Mouse (Mus musculus) midbrain, embryonic 13.5 days (tissue): ENCODE data around the gene Gm14403. TPM values are rescaled to one million over a fixed set of nuclear protein-coding genes. Genes with fewer than 3 reads are reported as not detected.
A peak's percentile ranks its signal among the peaks of the same experiment; 100 is the strongest.
"Not testable (repeated sequence)": the region's sequence is repeated elsewhere in the genome, so short reads cannot be mapped to it uniquely, and the experiment has no call there.

ENCODE experiments used
- ATAC-seq: fragments of 200-750 bp; cut with Nextera tagmentation; 2 replicates; pipeline ENCODE4 v1.8.0; 2017; ENCODE audit warnings: mild to moderate bottlenecking, moderate TSS enrichment, moderate library complexity
- H3K27ac ChIP-seq: fragments of 300-500 bp; sonication (generic); 2 replicates; pipeline ENCODE4 v1.5.1; 2015; ENCODE audit warnings: inconsistent platforms, mild to moderate bottlenecking, moderate library complexity
- H3K27me3 ChIP-seq: fragments of 300-500 bp; sonication (generic); 2 replicates; pipeline ENCODE4 v1.6.1; 2015; ENCODE audit warnings: mild to moderate bottlenecking, inconsistent platforms
- H3K36me3 ChIP-seq: fragments of 300-500 bp; sonication (generic); 2 replicates; pipeline ENCODE4 v1.6.1; 2015; ENCODE audit warnings: mild to moderate bottlenecking, inconsistent platforms
- H3K4me1 ChIP-seq: fragments of 300-500 bp; sonication (generic); replicated peaks from 2 replicates; pipeline ENCODE4 v1.6.1; 2015; ENCODE audit warnings: inconsistent platforms
- H3K4me2 ChIP-seq: fragments of 300-500 bp; sonication (generic); replicated peaks from 2 replicates; pipeline ENCODE4 v1.6.1; 2015; ENCODE audit warnings: moderate library complexity, mild to moderate bottlenecking, inconsistent platforms
- H3K4me3 ChIP-seq: fragments of 300-500 bp; sonication (generic); replicated peaks from 2 replicates; pipeline ENCODE4 v1.5.1; 2015; ENCODE audit warnings: mild to moderate bottlenecking, inconsistent platforms
- H3K9ac ChIP-seq: fragments of 300-500 bp; sonication (generic); replicated peaks from 2 replicates; pipeline ENCODE4 v1.6.1; 2015; ENCODE audit warnings: mild to moderate bottlenecking, inconsistent platforms
- H3K9me3 ChIP-seq: fragments of 300-500 bp; sonication (generic); 2 replicates; pipeline ENCODE4 v1.6.1; 2016; ENCODE audit warnings: mild to moderate bottlenecking, inconsistent platforms
- WGBS: fragments of 180-500 bp; shearing (Covaris S2); methylation state at CpG from one replicate; pipeline ENCODE4 v1.1.7; 2015; 5-methylcytosine and 5-hydroxymethylcytosine counted together
- polyA plus RNA-seq: library from polyadenylated mRNA; unstranded; fragments of >200 nt; fragmentation: Nextera tagmentation; extraction: Ambion mirVana; gene quantifications from 2 replicates; pipeline ENCODE4 v1.2.1, GENCODE M21; 2015

Gene Gm14403
- polyA plus RNA-seq: 2.4 and 3.6 TPM in 2 replicates

GRCm38 (mm10) chr2:177498067-177498466, at the start of gene Gm14403:
Gene Gm14403, plus strand, starts transcription at chr2:177498215.
- not testable (repeated sequence) for H3K36me3 ChIP-seq, H3K27ac ChIP-seq, H3K9me3 ChIP-seq, H3K27me3 ChIP-seq, H3K9ac ChIP-seq, ATAC-seq, H3K4me1 ChIP-seq
- Histone ChIP-seq H3K4me3 (peak within 1 kb of the TSS; percentile 38), H3K4me2 (peak within 1 kb of the TSS; percentile 46)
- 21% methylated on average over 7 of the region's 7 CpGs for WGBS

- ATAC-seq, H3K9me3 ChIP-seq, H3K27ac ChIP-seq, H3K36me3 ChIP-seq, H3K4me1 ChIP-seq, H3K9ac ChIP-seq, H3K27me3 ChIP-seq: not testable (repeated sequence)
- H3K4me3 ChIP-seq: peak within 1 kb of the TSS; percentile 45
- peak within 1 kb of the TSS; percentile 54 for H3K4me2 ChIP-seq
- WGBS: 11% methylated on average over 5 of the region's 9 CpGs
Measured at GRCm38 (mm10) chr2:177464676-177465075, 33.3 kb upstream of the Gm14403 start, which contains the start of gene Zfp970. Gene Zfp970, plus strand, starts transcription at chr2:177464733.

DNA sequence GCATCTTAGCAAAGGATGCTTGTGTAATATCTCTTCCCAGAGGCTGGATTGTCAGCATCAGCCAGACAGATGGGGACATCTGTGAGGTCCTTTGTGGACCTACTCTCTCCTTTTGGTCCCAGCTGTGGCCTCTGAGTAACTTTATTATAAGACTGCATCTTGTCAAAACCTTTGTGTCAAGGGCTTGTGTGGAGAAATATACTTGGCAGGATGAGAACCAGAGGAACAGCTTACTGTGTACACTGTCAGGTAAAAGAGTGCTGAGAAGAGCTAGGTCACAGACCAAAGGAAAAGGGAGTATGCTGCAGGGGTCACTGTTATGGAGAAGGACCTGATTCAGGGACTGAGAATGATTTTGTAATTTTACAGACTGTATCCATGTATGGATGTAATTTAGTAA, 29.8 kb upstream of the Gm14403 start:
- H3K9me3 ChIP-seq, H3K4me2 ChIP-seq, H3K27me3 ChIP-seq, ATAC-seq, H3K4me3 ChIP-seq, H3K4me1 ChIP-seq, H3K36me3 ChIP-seq, H3K9ac ChIP-seq, H3K27ac ChIP-seq: not testable (repeated sequence)

- H3K4me2 ChIP-seq, H3K27ac ChIP-seq, H3K27me3 ChIP-seq, H3K9me3 ChIP-seq, H3K9ac ChIP-seq, H3K4me1 ChIP-seq, ATAC-seq, H3K36me3 ChIP-seq, H3K4me3 ChIP-seq: not testable (repeated sequence)
- WGBS: 98% methylated on average over 6 of the region's 10 CpGs
Measured at GRCm38 (mm10) chr2:177472261-177472660, 25.8 kb upstream of the Gm14403 start.

DNA sequence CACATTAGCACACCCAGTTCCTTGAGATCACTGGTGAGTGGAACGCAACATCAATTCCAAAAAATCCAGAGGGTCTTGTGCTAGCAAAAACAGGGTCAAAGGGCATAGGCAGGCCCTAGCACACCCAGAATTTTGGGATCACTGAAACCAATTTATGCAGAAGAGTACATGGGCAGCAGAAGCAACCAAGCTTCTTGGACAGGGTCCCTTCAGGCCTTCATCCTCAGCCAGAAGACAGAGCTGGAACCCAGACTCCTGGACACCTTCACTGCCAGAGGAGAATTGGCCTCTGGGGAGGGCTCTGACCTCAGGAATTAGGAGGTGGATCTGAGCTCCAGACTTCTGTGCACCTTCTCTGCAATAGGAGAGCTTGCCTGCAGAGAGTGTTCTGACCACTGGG, 16.0 kb upstream of the Gm14403 start:
- H3K9ac ChIP-seq, ATAC-seq: not testable (repeated sequence)
- 100% methylated on average over 1 of the region's 1 CpGs for WGBS

GRCm38 (mm10) chr2:177483238-177483948, 14.6 kb upstream of the Gm14403 start:
- WGBS: 88% methylated on average over 11 of the region's 11 CpGs
- not testable (repeated sequence) for H3K27me3 ChIP-seq, H3K4me1 ChIP-seq, H3K4me2 ChIP-seq, H3K9ac ChIP-seq, H3K9me3 ChIP-seq, ATAC-seq, H3K36me3 ChIP-seq, H3K27ac ChIP-seq, H3K4me3 ChIP-seq

More for the DNA sequence above, 16.0 kb upstream of the Gm14403 start:
- H3K36me3 ChIP-seq, H3K27me3 ChIP-seq, H3K27ac ChIP-seq, H3K4me3 ChIP-seq, H3K4me1 ChIP-seq, H3K4me2 ChIP-seq, H3K9me3 ChIP-seq: not testable (repeated sequence)

DNA sequence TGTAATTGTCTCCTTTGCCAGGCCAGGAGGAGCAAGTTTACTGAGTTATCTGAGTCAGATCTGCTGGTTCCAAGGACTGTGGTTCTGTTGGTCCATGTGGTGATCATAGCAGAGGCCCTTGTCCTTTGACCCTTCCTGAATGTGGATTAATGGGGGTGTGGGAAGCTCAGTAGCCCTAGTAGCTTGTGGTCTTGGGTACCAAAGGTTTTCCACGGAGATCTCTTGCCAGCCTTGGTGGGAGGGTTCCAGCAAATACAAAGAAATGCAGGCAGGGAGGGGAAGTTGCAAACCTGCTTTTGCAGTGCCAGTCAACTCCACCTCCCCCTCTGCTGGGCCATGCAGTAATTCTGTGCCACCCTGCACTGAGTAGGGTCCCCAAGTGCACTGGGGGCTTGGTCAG, 1.2 kb downstream of the Gm14403 start:
- H3K27me3 ChIP-seq, H3K4me3 ChIP-seq, H3K27ac ChIP-seq, H3K4me2 ChIP-seq, H3K4me1 ChIP-seq, H3K9me3 ChIP-seq, H3K36me3 ChIP-seq, H3K9ac ChIP-seq, ATAC-seq: not testable (repeated sequence)
- whole genome bisulfite sequencing: 45% methylated on average over 1 of the region's 1 CpGs

DNA sequence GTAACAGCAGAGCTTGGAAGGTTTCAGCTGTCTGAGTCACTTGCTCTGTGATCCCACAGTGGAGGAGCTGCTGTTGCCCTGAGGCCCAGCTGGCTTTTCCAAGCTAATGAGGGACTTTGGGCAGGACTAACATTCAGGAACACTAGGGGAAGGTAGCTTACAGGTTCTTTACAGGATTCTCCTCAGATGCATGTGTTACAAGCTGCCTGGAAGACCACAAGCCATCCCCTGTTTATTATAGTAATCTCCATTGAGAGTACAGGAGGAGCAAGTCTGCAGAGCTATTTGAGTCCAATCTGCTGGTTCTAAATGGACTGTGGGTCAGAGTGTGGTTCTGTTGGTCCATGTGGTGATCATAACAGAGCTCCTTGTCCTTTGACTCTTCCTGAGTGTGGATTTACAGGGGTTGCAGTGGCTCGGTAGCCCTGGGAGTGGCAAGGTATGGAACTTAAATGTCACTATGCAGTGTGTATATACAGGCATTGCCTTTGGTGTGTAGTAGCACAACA, 7.2 kb downstream of the Gm14403 start:
- H3K27ac ChIP-seq, H3K36me3 ChIP-seq, ATAC-seq, H3K4me3 ChIP-seq, H3K4me2 ChIP-seq, H3K27me3 ChIP-seq, H3K4me1 ChIP-seq, H3K9me3 ChIP-seq, H3K9ac ChIP-seq: not testable (repeated sequence)
- WGBS: 95% methylated on average over 1 of the region's 1 CpGs

- WGBS: 65% methylated on average over 4 of the region's 4 CpGs
- H3K27ac ChIP-seq, H3K27me3 ChIP-seq: not testable (repeated sequence)
Measured at GRCm38 (mm10) chr2:177511381-177511780, 13.4 kb downstream of the Gm14403 start.

GRCm38 (mm10) chr2:177511972-177512371, 14.0 kb downstream of the Gm14403 start:
- H3K36me3 ChIP-seq, H3K9ac ChIP-seq, H3K27ac ChIP-seq, H3K4me3 ChIP-seq, H3K27me3 ChIP-seq, H3K9me3 ChIP-seq, H3K4me2 ChIP-seq, H3K4me1 ChIP-seq, ATAC-seq: not testable (repeated sequence)
- WGBS: 86% methylated on average over 3 of the region's 3 CpGs

More at GRCm38 (mm10) chr2:177511381-177511780, 13.4 kb downstream of the Gm14403 start:
- not testable (repeated sequence) for ATAC-seq, H3K9me3 ChIP-seq, H3K4me2 ChIP-seq, H3K4me3 ChIP-seq, H3K9ac ChIP-seq, H3K36me3 ChIP-seq, H3K4me1 ChIP-seq

GRCm38 (mm10) chr2:177513991-177514479, 16.0 kb downstream of the Gm14403 start:
- not testable (repeated sequence) for H3K9me3 ChIP-seq, H3K4me3 ChIP-seq, ATAC-seq, H3K36me3 ChIP-seq, H3K27ac ChIP-seq, H3K4me2 ChIP-seq, H3K9ac ChIP-seq, H3K4me1 ChIP-seq, H3K27me3 ChIP-seq
- 90% methylated on average over 4 of the region's 4 CpGs for WGBS

- not testable (repeated sequence) for H3K9ac ChIP-seq, H3K4me3 ChIP-seq, H3K27me3 ChIP-seq, H3K27ac ChIP-seq, H3K4me1 ChIP-seq, H3K36me3 ChIP-seq, ATAC-seq, H3K4me2 ChIP-seq
- peaks cover 13% of the 10 kb centered on the region for H3K9me3 ChIP-seq
- 84% methylated on average over 9 of the region's 9 CpGs for WGBS
Measured at GRCm38 (mm10) chr2:177517746-177518145, 19.7 kb downstream of the Gm14403 start.

- H3K9me3 ChIP-seq: peaks cover 18% of the 10 kb centered on the region
- H3K27me3 ChIP-seq, H3K4me2 ChIP-seq, ATAC-seq, H3K4me3 ChIP-seq, H3K4me1 ChIP-seq, H3K36me3 ChIP-seq, H3K27ac ChIP-seq, H3K9ac ChIP-seq: not testable (repeated sequence)
- 87% methylated on average over 7 of the region's 7 CpGs for WGBS
Measured at GRCm38 (mm10) chr2:177518354-177518753, 20.3 kb downstream of the Gm14403 start.
